14 mouse cellular contexts compared by ENCODE assay signal in the genomic region with DNA sequence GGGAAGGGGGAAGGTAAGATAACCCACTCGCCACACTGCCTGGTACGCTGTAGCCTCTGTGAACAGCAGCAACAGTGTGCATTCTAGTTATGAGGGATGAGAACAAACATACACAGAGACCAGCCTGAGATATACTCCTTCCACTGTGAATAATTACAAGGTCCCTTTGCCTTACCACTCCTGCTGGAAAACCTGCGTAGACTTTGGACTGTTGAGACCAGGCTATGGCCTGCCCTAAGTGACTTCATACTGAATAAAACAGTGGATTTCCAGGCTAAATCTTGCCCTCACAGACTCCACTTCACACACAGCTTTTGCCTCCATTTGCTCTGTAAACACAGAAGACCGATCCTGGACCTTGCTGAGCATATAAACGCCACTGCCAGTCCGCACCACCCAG.
"Had no signal": no experiment of that assay in that cellular context is flagged by ENCODE, and none has a peak within 500 bp of the region (broad histone marks: within the 10 kb centered on the region; RNA-seq: fewer than 3 reads in every experiment).

No protein-coding gene starts in this region.

- ATAC-seq: liver, postnatal 0 days; midbrain, embryonic 13.5 days; midbrain, embryonic 15.5 days had no signal

- H3K27ac ChIP-seq: liver, embryonic 13.5 days; liver, embryonic 15.5 days; macrophage; midbrain, embryonic 13.5 days; midbrain, embryonic 15.5 days had no signal

- H3K27me3 ChIP-seq: liver, embryonic 13.5 days; liver, embryonic 15.5 days; midbrain, embryonic 13.5 days; midbrain, embryonic 15.5 days had no signal

- H3K4me1 ChIP-seq: liver, embryonic 13.5 days; liver, embryonic 15.5 days; megakaryocyte, embryonic 14.5 days had no signal

- H3K36me3 ChIP-seq: liver, embryonic 13.5 days; liver, embryonic 15.5 days; midbrain, embryonic 13.5 days; midbrain, embryonic 15.5 days had no signal

- H3K9me3 ChIP-seq: liver, embryonic 13.5 days; liver, embryonic 15.5 days; megakaryocyte, embryonic 14.5 days; midbrain, embryonic 13.5 days; midbrain, embryonic 15.5 days had no signal

- H3K9ac ChIP-seq: liver, embryonic 13.5 days; liver, embryonic 15.5 days; liver, postnatal 0 days; midbrain, embryonic 13.5 days; midbrain, embryonic 15.5 days had no signal

- H3K4me3 ChIP-seq: liver, embryonic 13.5 days; liver, embryonic 15.5 days; megakaryocyte, embryonic 14.5 days; midbrain, embryonic 13.5 days; midbrain, embryonic 15.5 days had no signal

- H3K4me2 ChIP-seq: liver, embryonic 13.5 days; liver, embryonic 15.5 days; midbrain, embryonic 11.5 days; midbrain, embryonic 13.5 days; midbrain, embryonic 15.5 days had no signal

- DNase-seq: liver, embryonic 13.5 days; liver, postnatal 0 days; lung, adult 2 months; lung, postnatal 10 days; right cerebral cortex, postnatal 14 days; thymus, adult 18-20 months; thymus, postnatal 14 days; thymus, postnatal 36 days had no signal
